Mouse (Mus musculus) spleen, postnatal 10 days (tissue): ENCODE measurements around the gene Lrig1.
"Not testable (repeated sequence)": the region's sequence is repeated elsewhere in the genome, so short reads cannot be mapped to it uniquely, and the experiment has no call there.

Experiments
- DNase-seq, 2 experiments: peaks; one replicate each; pipeline ENCODE4 v3.0.0; 2021 to 2022; ENCODE audit warnings: low spot score in 2 of 2

Gene Lrig1

DNA sequence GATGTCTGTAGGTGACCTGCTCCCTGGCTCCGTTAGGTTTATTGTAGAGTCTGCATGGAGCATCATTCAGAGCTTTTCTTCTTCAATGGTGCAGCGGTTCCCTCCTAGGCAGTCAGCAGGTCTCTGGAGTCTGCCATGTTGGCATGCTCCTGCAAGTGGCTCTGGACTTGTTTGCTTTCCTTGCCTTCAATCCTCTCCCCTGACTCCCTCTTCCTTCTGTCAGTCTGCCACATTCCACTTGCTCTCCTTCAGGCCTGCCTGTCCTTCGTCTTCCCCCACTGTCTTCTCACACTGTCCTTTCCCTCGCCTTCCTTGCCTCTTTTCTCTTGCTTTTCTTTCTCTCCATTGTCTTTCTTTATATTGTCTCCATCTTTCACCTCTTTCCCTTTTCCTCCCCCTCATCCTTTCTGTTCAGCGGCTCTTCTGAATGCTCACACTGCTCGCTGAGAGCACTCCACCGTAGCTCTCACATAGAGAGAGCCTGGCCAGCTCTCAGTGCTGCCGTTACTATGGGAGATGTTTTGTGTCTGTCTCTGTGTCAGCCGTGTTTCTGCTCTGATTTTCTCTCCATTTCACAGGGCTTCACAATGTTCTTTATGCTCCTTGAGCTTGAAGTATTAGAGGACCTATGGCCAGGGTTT is 124.3 kb downstream of the Lrig1 start:
- no peak for DNase-seq

DNA sequence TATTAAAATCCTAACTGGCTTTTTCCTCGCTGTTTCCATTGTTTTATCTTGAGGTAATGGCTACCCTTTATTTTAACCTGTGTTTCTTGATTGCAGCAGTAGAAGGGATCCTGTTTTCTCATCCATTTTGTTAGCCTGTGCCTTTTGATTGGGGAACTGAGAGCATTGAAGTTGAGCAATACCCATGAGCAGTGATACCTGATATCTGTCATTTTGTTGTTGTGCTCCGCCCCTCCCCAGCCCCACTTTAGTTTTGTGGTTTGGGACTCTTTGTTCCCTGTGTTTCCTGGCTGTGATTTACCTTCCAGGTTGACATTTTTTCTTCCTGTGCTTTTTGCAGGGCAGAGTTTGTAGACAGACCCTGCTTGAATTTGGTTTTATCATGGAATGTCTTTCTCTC is 131.9 kb downstream of the Lrig1 start:
- DNase-seq, result no peak

DNA sequence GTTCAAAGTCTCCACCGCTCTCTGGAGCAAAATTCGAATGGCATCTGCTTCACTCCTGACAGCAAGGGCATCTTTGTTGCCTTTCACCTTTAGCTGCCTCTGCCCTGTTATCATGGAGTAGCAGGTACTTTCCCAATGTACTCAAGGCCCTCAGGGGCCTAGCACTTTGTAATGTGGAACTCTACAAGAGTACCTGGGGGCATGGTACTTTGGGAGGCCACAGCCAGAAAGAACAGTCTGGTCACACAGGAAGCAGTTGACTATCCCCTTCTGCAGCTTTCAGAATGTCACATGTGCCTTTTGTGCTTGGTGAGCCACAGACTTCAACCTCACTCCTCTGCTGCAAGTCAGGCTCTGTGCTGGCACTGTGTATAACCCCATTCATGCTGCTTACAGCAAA is 134.2 kb downstream of the Lrig1 start:
- DNase-seq, result no peak

DNA sequence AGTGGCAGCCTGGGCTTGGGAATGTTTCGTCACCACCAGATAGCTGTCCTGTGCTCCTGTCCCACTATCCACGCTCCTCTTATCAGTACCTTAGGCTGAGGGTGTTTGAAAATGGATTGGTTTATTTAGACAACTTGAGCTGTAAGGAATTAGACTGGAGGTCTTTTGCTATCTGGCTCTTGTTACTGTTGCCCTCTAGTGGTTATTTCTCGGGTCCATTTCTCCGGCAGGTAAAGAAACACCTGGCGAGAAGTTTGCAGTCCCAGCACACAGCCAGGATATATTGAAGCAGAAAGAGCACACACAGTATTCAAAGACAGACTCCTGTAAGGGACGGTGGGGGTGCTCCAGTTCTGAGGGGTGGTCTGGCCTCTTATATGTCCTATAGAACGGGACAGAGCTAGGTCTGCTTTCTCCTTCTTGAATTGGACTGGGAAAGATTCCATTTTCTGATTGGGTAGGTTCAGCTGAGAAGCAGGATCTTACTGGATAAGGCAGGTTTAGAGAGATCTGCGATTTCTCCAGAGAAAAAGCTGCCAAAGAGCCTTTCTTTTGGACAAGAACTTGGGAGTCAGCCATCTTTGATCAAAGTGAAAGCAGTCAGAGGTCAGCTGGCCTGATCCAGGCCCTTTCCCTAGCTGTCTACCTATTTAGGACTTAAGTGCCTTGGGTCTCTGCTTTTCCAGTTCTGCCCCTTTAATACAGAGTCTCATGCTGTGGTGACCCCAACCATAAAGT is 136.6 kb downstream of the Lrig1 start:
- DNase-seq, result no peak

DNA sequence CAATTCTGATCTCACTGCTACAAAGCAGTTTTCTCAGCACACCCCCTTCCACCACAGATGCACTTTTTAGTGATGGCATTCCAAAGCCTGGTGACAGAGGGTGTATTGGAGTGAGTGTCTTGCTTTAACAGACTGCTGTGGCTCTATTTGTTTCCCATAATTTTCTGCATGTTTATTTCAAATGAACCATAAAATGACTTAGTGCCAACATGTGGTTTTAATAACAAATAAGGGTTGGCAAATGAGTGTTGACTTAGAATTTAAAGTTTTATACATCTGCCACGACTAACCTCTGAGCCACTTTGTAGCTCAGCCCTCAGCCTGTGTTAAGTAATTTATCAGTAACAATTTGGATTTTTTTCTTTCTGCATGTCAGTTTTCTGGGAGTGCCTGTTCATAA is 138.6 kb downstream of the Lrig1 start:
- no peak for DNase-seq

DNA sequence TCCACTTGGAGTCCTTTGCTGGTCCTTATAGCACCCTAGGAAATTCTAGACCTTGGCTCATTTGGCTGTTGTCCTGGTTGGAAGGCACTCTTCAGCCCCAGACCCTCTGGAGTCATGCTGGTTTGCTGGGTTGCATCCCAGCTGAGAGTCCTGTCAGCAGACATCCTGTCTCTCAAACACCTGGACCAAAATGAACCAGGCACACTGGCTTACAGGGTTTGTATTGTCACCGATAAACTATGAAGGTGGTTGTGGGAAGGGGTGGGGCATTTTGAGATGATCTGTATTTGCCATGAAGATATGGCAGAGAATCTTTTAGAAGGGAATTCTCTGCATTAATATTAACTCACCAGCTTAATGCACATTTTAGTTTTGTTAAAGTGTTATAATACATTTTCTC is 139.1 kb downstream of the Lrig1 start:
- DNase-seq, result no peak

DNA sequence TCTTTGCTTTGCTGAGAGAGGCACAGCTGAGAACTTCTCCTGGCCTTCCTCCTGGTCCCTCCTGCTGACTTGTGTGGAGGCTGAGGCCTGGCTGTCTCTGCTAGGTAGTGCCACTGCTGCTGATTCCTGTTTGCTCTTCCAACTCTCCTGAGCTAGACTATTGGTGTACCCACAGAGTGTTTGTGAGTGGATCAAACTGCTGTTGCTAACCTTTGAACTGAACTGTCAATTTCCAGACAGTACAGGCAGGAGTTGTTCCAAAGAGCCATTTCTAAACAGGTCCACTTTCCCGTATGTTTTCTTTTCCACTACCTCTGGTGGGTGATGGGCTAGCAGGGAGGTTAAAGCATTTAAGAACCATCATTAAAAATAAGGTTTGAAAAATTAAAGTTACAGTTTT is 141.4 kb downstream of the Lrig1 start:
- not testable (repeated sequence) for DNase-seq
